Mouse (Mus musculus): Measurements from ENCODE around the gene Sbno2. TPM values are rescaled to one million over a fixed set of nuclear protein-coding genes. Genes with fewer than 3 reads are reported as not detected.
A peak's percentile ranks its signal among the peaks of the same experiment; 100 is the strongest.

Sbno2 gene
- polyA plus RNA-seq, 1 experiment: 44.6 TPM

GRCm38 (mm10) chr10:80018739-80019297 is 86.6 kb downstream of the Sbno2 start:
- Histone ChIP-seq H3K4me2 (ENCODE audit: low read depth) (peak overlapping the region; percentile 82), H3K27me3 (ENCODE audit: control insufficient read depth, insufficient read depth, insufficient read length) (no peaks in the 10 kb centered on the region), H3K4me3 (no peak overlapping the region), H3K36me3 (ENCODE audit: control insufficient read depth, insufficient read depth) (no peaks in the 10 kb centered on the region), H3K79me2 (ENCODE audit: control insufficient read depth, insufficient read depth) (no peaks in the 10 kb centered on the region), H3ac (ENCODE audit: control insufficient read depth, insufficient read length) (no peak overlapping the region)
- TF ChIP-seq MAX (IDR thresholded peaks at IDR 0.05; ENCODE audit: low read depth) (no peak), POLR2A (IDR thresholded peaks at IDR 0.05; ENCODE audit: insufficient read length, low read depth) (no peak), E2F4 (IDR thresholded peaks at IDR 0.05; ENCODE audit: insufficient read depth) (no peak), REST (IDR thresholded peaks at IDR 0.05; ENCODE audit: insufficient read depth, insufficient read length) (no peak), USF1 (IDR thresholded peaks at IDR 0.05; ENCODE audit: low read depth) (no peak), POLR2AphosphoS2 (IDR thresholded peaks at IDR 0.05; ENCODE audit: insufficient read length, low read depth) (no peak), MYOD1 (IDR thresholded peaks at IDR 0.05; ENCODE audit: control insufficient read depth in 1 of 3, insufficient read length in 2 of 3, low read depth in 2 of 3) (no peak), MYOG (IDR thresholded peaks at IDR 0.05; ENCODE audit: control insufficient read depth in 1 of 3, insufficient read depth in 1 of 3, insufficient read length in 2 of 3, low read depth in 2 of 3) (no peak), SRF (IDR thresholded peaks at IDR 0.05; ENCODE audit: control insufficient read depth, insufficient read length, low read depth) (no peak), TCF3 (IDR thresholded peaks at IDR 0.05; ENCODE audit: insufficient read length, low read depth) (no peak), CEBPB (IDR thresholded peaks at IDR 0.05; ENCODE audit: insufficient read depth, poor library complexity, severe bottlenecking) (no peak), TCF12 (IDR thresholded peaks at IDR 0.05; ENCODE audit: insufficient read depth, poor library complexity, severe bottlenecking) (no peak)

DNA sequence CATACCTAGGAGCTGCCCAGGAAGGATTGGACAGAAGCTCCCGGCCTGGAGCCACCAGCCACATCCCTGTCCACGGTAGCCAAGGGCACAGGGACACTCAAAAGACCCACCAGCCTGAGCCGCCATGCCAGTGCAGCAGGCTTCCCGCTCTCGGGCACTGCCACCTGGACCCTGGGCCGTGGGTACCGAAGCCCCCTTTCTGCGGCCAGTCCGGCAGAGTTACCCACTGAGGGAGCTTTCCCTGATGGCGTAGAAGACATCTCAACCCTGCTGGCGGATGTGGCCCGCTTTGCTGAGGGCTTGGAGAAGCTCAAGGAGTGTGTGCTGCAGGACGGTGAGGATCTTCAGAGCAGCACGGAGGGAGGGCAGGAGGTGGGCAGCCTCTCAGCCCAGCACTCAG is 87.6 kb downstream of the Sbno2 start:
- no peaks in the 10 kb centered on the region for H3K36me3 ChIP-seq (ENCODE audit: control insufficient read depth, insufficient read depth)
- no peak overlapping the region for H3K4me3 ChIP-seq
- TF ChIP-seq REST (IDR thresholded peaks at IDR 0.05; ENCODE audit: insufficient read depth, insufficient read length) (no peak), MYOG (IDR thresholded peaks at IDR 0.05; ENCODE audit: control insufficient read depth in 1 of 3, insufficient read depth in 1 of 3, insufficient read length in 2 of 3, low read depth in 2 of 3) (no peak), POLR2AphosphoS2 (IDR thresholded peaks at IDR 0.05; ENCODE audit: insufficient read length, low read depth) (no peak), MYOD1 (IDR thresholded peaks at IDR 0.05; ENCODE audit: control insufficient read depth in 1 of 3, insufficient read length in 2 of 3, low read depth in 2 of 3) (no peak), TCF12 (IDR thresholded peaks at IDR 0.05; ENCODE audit: insufficient read depth, poor library complexity, severe bottlenecking) (no peak), CEBPB (IDR thresholded peaks at IDR 0.05; ENCODE audit: insufficient read depth, poor library complexity, severe bottlenecking) (no peak)
- no peaks in the 10 kb centered on the region for H3K27me3 ChIP-seq (ENCODE audit: control insufficient read depth, insufficient read depth, insufficient read length)
- H3K4me2 ChIP-seq (ENCODE audit: low read depth): no peak overlapping the region
- H3ac ChIP-seq (ENCODE audit: control insufficient read depth, insufficient read length): no peak overlapping the region
- H3K79me2 ChIP-seq (ENCODE audit: control insufficient read depth, insufficient read depth): no peaks in the 10 kb centered on the region

DNA sequence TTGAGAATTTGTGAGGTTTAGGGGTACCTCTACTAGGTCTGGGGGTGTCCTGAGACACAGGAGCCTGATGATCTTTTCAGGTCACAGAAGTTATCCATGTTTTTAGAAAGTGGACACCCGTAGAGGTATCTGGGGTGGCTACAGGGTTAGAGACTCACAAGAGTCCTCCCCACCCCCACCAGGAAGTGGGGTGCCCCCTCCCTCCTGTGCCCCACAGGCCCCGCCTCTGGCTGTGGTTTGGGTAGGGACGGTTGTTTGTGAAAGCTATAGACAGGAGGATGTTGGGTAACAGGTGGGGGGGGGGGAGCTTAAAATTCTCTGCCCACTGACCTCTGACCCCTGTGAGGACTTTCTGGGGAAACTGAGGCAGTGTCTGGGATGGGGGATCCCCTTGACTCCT is 88.0 kb downstream of the Sbno2 start:
- H3ac ChIP-seq (ENCODE audit: control insufficient read depth, insufficient read length): no peak overlapping the region
- H3K36me3 ChIP-seq (ENCODE audit: control insufficient read depth, insufficient read depth): no peaks in the 10 kb centered on the region
- no peak overlapping the region for H3K4me2 ChIP-seq (ENCODE audit: low read depth)
- no peaks in the 10 kb centered on the region for H3K79me2 ChIP-seq (ENCODE audit: control insufficient read depth, insufficient read depth)
- no peaks in the 10 kb centered on the region for H3K27me3 ChIP-seq (ENCODE audit: control insufficient read depth, insufficient read depth, insufficient read length)
- no peak overlapping the region for H3K4me3 ChIP-seq
- TF ChIP-seq TCF3 (IDR thresholded peaks at IDR 0.05; ENCODE audit: insufficient read length, low read depth): no peak
- no peak for TF ChIP-seq MYOD1 (IDR thresholded peaks at IDR 0.05; ENCODE audit: control insufficient read depth in 1 of 3, insufficient read length in 2 of 3, low read depth in 2 of 3)
- TF ChIP-seq E2F4 (IDR thresholded peaks at IDR 0.05; ENCODE audit: insufficient read depth): no peak
- no peak for TF ChIP-seq SRF (IDR thresholded peaks at IDR 0.05; ENCODE audit: control insufficient read depth, insufficient read length, low read depth)
- no peak for TF ChIP-seq USF1 (IDR thresholded peaks at IDR 0.05; ENCODE audit: low read depth)
- TF ChIP-seq REST (IDR thresholded peaks at IDR 0.05; ENCODE audit: insufficient read depth, insufficient read length): no peak
- TF ChIP-seq POLR2A (IDR thresholded peaks at IDR 0.05; ENCODE audit: insufficient read length, low read depth): no peak
- TF ChIP-seq POLR2AphosphoS2 (IDR thresholded peaks at IDR 0.05; ENCODE audit: insufficient read length, low read depth): no peak
- no peak for TF ChIP-seq MYOG (IDR thresholded peaks at IDR 0.05; ENCODE audit: control insufficient read depth in 1 of 3, insufficient read depth in 1 of 3, insufficient read length in 2 of 3, low read depth in 2 of 3)
- TF ChIP-seq MAX (IDR thresholded peaks at IDR 0.05; ENCODE audit: low read depth): no peak

- Histone ChIP-seq H3K4me3 (no peak overlapping the region), H3K36me3 (ENCODE audit: control insufficient read depth, insufficient read depth) (peaks cover 2% of the 10 kb centered on the region), H3K27me3 (ENCODE audit: control insufficient read depth, insufficient read depth, insufficient read length) (no peaks in the 10 kb centered on the region), H3K79me2 (ENCODE audit: control insufficient read depth, insufficient read depth) (no peaks in the 10 kb centered on the region), H3ac (ENCODE audit: control insufficient read depth, insufficient read length) (no peak overlapping the region), H3K4me2 (ENCODE audit: low read depth) (no peak overlapping the region)
- TF ChIP-seq E2F4 (IDR thresholded peaks at IDR 0.05; ENCODE audit: insufficient read depth): no peak
- TF ChIP-seq CEBPB (IDR thresholded peaks at IDR 0.05; ENCODE audit: insufficient read depth, poor library complexity, severe bottlenecking): no peak
- TF ChIP-seq POLR2AphosphoS2 (IDR thresholded peaks at IDR 0.05; ENCODE audit: insufficient read length, low read depth): no peak
- no peak for TF ChIP-seq MYOD1 (IDR thresholded peaks at IDR 0.05; ENCODE audit: control insufficient read depth in 1 of 3, insufficient read length in 2 of 3, low read depth in 2 of 3)
- TF ChIP-seq POLR2A (IDR thresholded peaks at IDR 0.05; ENCODE audit: insufficient read length, low read depth): no peak
- no peak for TF ChIP-seq SRF (IDR thresholded peaks at IDR 0.05; ENCODE audit: control insufficient read depth, insufficient read length, low read depth)
- TF ChIP-seq TCF12 (IDR thresholded peaks at IDR 0.05; ENCODE audit: insufficient read depth, poor library complexity, severe bottlenecking): no peak
- TF ChIP-seq REST (IDR thresholded peaks at IDR 0.05; ENCODE audit: insufficient read depth, insufficient read length): no peak
- no peak for TF ChIP-seq USF1 (IDR thresholded peaks at IDR 0.05; ENCODE audit: low read depth)
- TF ChIP-seq TCF3 (IDR thresholded peaks at IDR 0.05; ENCODE audit: insufficient read length, low read depth): no peak
- no peak for TF ChIP-seq MAX (IDR thresholded peaks at IDR 0.05; ENCODE audit: low read depth)
- no peak for TF ChIP-seq MYOG (IDR thresholded peaks at IDR 0.05; ENCODE audit: control insufficient read depth in 1 of 3, insufficient read depth in 1 of 3, insufficient read length in 2 of 3, low read depth in 2 of 3)
Measured at GRCm38 (mm10) chr10:80016931-80017330, 88.4 kb downstream of the Sbno2 start.
